Mouse (Mus musculus): ENCODE data around the gene Galnt11.

Gene Galnt11

GRCm38 (mm10) chr5:25252825-25253544 lies 31.3 kb downstream of the Galnt11 start:
- in situ Hi-C loops (cut with MboI, MseI): no loop called here

- in situ Hi-C loops (cut with MboI, MseI): no loop called here
Observed at GRCm38 (mm10) chr5:25254491-25254890, 32.8 kb downstream of the Galnt11 start.

- in situ Hi-C loops (cut with MboI, MseI): no loop called here
Observed at GRCm38 (mm10) chr5:25256686-25257085, 35.0 kb downstream of the Galnt11 start.

- in situ Hi-C loops (cut with MboI, MseI): no loop called here
Observed at GRCm38 (mm10) chr5:25261452-25261851, 39.7 kb downstream of the Galnt11 start.

GRCm38 (mm10) chr5:25262266-25262665 lies 40.6 kb downstream of the Galnt11 start:
- in situ Hi-C loops (cut with MboI, MseI): no loop called here

GRCm38 (mm10) chr5:25268258-25268888 lies 46.7 kb downstream of the Galnt11 start:
- in situ Hi-C loops (cut with MboI, MseI): no loop called here

- in situ Hi-C loops (cut with MboI, MseI): no loop called here
Observed at GRCm38 (mm10) chr5:25275629-25276028, 53.9 kb downstream of the Galnt11 start.

- in situ Hi-C loops (cut with MboI, MseI): no loop called here
Observed at GRCm38 (mm10) chr5:25276365-25276764, 54.7 kb downstream of the Galnt11 start.

- in situ Hi-C loops (cut with MboI, MseI): no loop called here
Observed at GRCm38 (mm10) chr5:25283988-25284387, 62.3 kb downstream of the Galnt11 start.

GRCm38 (mm10) chr5:25296830-25297229 lies 75.1 kb downstream of the Galnt11 start:
- in situ Hi-C loops (cut with MboI, MseI): no loop called here

- in situ Hi-C loops (cut with MboI, MseI): loop anchor here (10.0 kb wide), 1 partner anchor 365 kb away; no protein-coding TSS in a partner anchor
Observed at GRCm38 (mm10) chr5:25310226-25310625, 88.5 kb downstream of the Galnt11 start.

GRCm38 (mm10) chr5:25313881-25314280 lies 92.2 kb downstream of the Galnt11 start:
- in situ Hi-C loops (cut with MboI, MseI): loop anchor here (10.0 kb wide), 1 partner anchor 369 kb away; no protein-coding TSS in a partner anchor

All from regulatory T cell (primary cell).